Mouse (Mus musculus) bone marrow, adult 2 months (tissue): ENCODE measurements around the gene Fgl2. TPM values are rescaled to one million over a fixed set of nuclear protein-coding genes. Genes with fewer than 3 reads are reported as not detected.

Source experiments
- H3K27ac ChIP-seq: fragments of 200-500 bp; 2 replicates; pipeline ENCODE4 v1.5.1; 2012; ENCODE audit warnings: low read depth, mild to moderate bottlenecking, control low read depth, inconsistent platforms, low read length; ENCODE audit not compliant: control insufficient read depth, poor library complexity, insufficient read depth
- H3K4me1 ChIP-seq: fragments of 200-500 bp; 2 replicates; pipeline ENCODE4 v1.6.1; 2011; ENCODE audit warnings: low read length; ENCODE audit not compliant: control insufficient read depth, insufficient read depth
- H3K4me3 ChIP-seq: fragments of 200-500 bp; replicated peaks from 2 replicates; pipeline ENCODE3; 2011; ENCODE audit warnings: mild to moderate bottlenecking, low read depth, low read length, control low read depth; ENCODE audit not compliant: control insufficient read depth
- CTCF ChIP-seq: fragments of 200-500 bp; IDR thresholded peaks from 2 replicates; pipeline ENCODE4 v1.5.1; 2011; ENCODE audit warnings: low read length, control low read depth; ENCODE audit not compliant: control insufficient read depth, insufficient read depth
- POLR2A ChIP-seq: fragments of 200-500 bp; IDR thresholded peaks from 2 replicates; pipeline ENCODE4 v1.6.1; 2011; ENCODE audit warnings: low read depth, mild to moderate bottlenecking, control low read depth, low read length, borderline replicate concordance; ENCODE audit not compliant: control insufficient read depth
- WGBS: fragments of 180-500 bp; shearing (Covaris S2); methylation state at CpG from one replicate; pipeline ENCODE4 v1.1.7; 2018; 5-methylcytosine and 5-hydroxymethylcytosine counted together
- polyA plus RNA-seq: library from polyadenylated mRNA; stranded (reverse); fragments of >200 nt; gene quantifications from 2 replicates; pipeline ENCODE4 v1.2.4, GENCODE M21; 2011; ENCODE audit warnings: low replicate concordance; ENCODE audit not compliant: missing spikeins, insufficient read depth, insufficient read length

Fgl2 gene
- polyA plus RNA-seq, 1 experiment: 5.3 TPM

GRCm38 (mm10) chr5:21351678-21352077 is 20.8 kb upstream of the Fgl2 start:
- H3K4me1 ChIP-seq: peaks cover 1% of the 10 kb centered on the region; the same call in 1 of the 2 replicates

GRCm38 (mm10) chr5:21358648-21359047 is 13.8 kb upstream of the Fgl2 start:
- Histone ChIP-seq H3K4me1 (peaks cover 1% of the 10 kb centered on the region; the same call in 1 of the 2 replicates), H3K4me3 (no peak overlapping the region), H3K27ac (no peak overlapping the region)
- WGBS: 74% methylated on average over 3 of the region's 3 CpGs
- no peak for TF ChIP-seq CTCF
- TF ChIP-seq POLR2A: no peak

More at GRCm38 (mm10) chr5:21351678-21352077, 20.8 kb upstream of the Fgl2 start:
- TF ChIP-seq POLR2A (no peak), CTCF (no peak)
- Histone ChIP-seq H3K27ac (no peak overlapping the region), H3K4me3 (no peak overlapping the region)

DNA sequence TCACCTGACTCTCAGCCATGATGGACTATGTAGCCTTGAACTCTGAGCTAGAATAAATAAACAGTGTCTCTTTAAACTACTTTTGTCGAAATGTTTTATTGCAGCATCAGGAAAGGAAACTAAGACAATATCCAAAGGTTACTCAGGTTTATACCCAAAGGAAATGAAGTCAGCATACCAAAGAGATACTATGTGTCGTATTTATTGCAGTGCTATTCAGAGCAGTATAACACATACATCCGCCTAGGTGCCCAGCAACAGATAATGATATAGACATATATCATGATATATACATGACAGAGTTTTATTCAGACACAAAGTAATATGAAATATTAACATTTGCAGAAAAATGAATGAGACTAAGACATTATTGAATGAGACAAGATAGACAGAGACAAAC is 9.1 kb upstream of the Fgl2 start:
- Histone ChIP-seq H3K4me3 (no peak overlapping the region), H3K27ac (no peak overlapping the region), H3K4me1 (peaks cover 1% of the 10 kb centered on the region; the same call in 1 of the 2 replicates)
- TF ChIP-seq POLR2A (no peak), CTCF (no peak)
- WGBS: 78% methylated on average over 3 of the region's 3 CpGs

DNA sequence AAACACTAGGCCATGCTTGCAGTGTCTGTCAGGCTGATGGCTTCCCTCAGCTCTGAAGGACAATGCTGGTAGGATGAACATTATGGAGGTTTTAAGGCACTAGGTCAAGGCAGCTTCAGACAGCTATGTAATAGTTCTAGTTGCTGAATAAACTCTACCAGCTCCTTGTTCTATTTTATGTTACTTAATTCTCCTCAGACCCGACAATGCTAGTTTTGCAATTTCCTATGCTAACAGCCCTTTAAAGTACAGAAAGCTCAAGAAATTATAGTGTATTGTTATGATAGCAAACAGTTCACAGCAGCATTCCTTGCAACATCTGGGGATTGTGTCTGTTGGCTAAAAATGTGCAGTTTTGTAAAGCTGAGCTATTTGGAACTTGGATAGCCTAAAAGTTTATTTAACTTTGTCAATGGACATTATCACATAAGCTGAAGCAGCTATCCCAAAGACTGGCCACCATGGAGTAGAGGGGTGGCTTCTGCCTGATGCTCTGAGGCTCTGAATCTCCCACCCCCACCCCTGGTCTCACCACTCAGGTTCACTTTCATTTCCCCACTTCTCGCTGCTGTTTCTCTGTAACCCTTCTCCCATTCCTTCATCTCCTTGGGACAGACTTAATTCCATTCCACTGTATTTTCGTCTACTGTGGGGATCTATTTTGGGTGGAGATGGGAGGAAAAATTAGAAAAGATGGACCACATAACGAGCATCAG is 5.9 kb upstream of the Fgl2 start:
- Histone ChIP-seq H3K27ac (peak overlapping the region; percentile 34; the same call in 1 of the 2 replicates), H3K4me3 (no peak overlapping the region), H3K4me1 (peaks cover 1% of the 10 kb centered on the region; the same call in 1 of the 2 replicates)
- TF ChIP-seq CTCF (no peak), POLR2A (no peak)
- WGBS: 27% methylated on average over 4 of the region's 4 CpGs

DNA sequence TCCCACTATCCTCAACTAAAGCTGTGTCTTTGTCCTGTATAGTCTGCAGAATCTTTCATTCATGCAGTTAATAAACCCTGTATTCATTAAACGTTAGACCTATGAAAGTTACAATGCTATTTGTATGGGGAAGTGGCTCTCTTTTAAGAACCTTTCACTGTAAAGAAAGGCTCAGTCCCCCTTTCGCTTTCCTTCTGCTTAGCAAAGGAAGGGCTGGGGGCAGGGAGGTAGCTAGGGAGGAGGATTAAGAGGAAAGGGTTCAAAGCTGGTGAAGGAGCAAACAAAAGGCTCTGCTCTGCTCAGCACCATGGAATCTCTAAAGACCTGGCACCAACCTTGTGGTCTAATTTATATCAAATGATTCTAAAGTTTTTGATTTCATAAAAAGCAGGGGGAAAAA is 4.9 kb upstream of the Fgl2 start:
- Histone ChIP-seq H3K27ac (no peak overlapping the region), H3K4me1 (peaks cover 1% of the 10 kb centered on the region; the same call in 1 of the 2 replicates), H3K4me3 (no peak overlapping the region)
- TF ChIP-seq CTCF: no peak
- TF ChIP-seq POLR2A: no peak
- WGBS: 5% methylated on average over 2 of the region's 2 CpGs

DNA sequence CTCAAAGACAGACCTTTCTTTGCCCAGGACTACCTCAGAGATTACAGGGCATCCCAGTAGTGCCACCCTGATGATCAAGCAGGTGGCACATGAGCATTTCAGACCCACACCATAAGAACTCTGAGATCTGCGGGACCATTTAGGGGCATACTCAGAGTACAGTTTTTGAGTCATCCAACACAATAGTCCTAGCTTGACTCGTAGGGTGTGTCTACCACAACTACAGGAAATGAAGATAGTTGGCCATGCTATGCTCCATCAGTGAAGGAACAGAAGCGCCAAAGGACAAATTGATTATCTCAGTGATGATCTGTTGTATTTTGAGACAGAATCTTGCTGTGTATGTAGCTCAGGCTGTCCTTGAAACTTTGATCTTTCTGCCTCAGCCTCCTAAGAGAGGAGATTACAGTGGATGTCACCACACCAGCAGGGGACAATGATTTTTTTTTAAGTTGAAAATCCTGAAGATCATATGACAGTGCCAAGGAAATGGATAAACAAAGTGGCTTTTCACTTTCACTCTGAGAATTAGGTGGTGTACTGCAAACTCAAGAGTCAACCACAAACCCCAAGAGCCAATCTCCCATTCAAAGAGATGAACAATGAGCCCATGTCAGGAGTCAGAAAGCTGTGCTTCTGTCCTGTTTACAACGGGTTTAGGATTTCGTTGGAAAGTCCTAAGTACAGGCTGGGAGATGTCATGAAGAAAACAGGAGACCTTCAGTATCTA is 2.1 kb upstream of the Fgl2 start:
- no peak overlapping the region for H3K4me3 ChIP-seq
- TF ChIP-seq POLR2A (no peak), CTCF (no peak)
- H3K27ac ChIP-seq: no peak overlapping the region
- WGBS: 74% methylated on average over 5 of the region's 5 CpGs
- H3K4me1 ChIP-seq: peaks cover 2% of the 10 kb centered on the region; the same call in 1 of the 2 replicates

DNA sequence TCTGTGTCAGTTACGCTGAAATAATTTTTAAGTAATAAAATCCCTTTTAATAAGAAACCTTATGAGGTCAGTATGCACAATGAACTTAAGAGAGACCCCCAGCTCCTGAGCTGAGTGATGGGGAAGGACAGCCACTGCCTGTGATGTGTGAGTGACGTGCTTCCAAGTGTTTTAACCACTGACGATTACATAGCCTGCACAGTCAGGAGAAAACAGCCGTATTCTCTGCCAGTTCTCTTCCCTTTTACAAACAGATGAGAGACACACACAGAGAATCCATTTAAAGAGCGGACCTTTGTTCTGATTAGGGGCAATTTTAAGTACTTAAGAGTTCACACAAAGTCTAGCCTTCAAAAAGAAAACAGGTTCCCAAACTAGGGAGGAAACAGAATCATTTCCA is 522 bp upstream of the Fgl2 start:
- WGBS: 41% methylated on average over 5 of the region's 5 CpGs
- TF ChIP-seq POLR2A (no peak), CTCF (no peak)
- Histone ChIP-seq H3K4me3 (no peak overlapping the region), H3K27ac (no peak overlapping the region), H3K4me1 (peaks cover 1% of the 10 kb centered on the region; the same call in 1 of the 2 replicates)

DNA sequence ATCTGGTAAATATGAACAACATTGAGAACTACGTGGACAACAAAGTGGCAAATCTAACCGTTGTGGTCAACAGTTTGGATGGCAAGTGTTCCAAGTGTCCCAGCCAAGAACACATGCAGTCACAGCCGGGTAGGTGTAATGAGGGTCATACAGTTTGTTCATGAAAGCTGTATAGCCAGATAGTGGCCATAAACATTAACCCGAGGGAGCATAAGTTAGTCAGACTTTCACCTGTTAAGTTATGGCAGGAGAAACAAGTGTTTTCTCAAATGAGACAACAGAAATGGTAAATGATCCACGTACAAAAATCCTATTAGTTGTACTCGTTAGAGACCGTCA is 707 bp downstream of the Fgl2 start:
- H3K27ac ChIP-seq: no peak overlapping the region
- TF ChIP-seq CTCF: no peak
- TF ChIP-seq POLR2A: no peak
- WGBS: 23% methylated on average over 7 of the region's 7 CpGs
- H3K4me1 ChIP-seq: peaks cover 1% of the 10 kb centered on the region; the same call in 1 of the 2 replicates
- H3K4me3 ChIP-seq: peak overlapping the region; percentile 86

DNA sequence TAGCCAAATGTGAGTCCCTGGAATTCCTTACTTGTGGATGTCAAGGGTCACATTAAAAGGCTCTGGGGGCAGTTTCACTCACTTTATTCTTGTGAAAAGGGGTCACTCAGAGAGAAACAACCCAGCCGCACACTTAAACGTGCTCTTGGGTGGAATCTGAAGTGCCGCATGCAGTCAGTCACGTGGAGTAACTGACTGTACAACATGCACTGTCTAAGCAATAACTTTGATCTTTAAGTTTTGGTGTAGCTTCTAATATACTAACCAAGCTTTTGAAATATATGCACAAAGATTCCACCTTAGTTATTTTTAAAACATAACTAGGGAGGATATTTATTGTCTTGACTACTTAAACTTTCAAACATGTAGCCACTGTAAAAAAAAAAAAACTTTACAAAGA is 4.5 kb downstream of the Fgl2 start:
- WGBS: 87% methylated on average over 4 of the region's 4 CpGs
- TF ChIP-seq CTCF: no peak
- no peak for TF ChIP-seq POLR2A

More for the DNA sequence above, 4.5 kb downstream of the Fgl2 start:
- Histone ChIP-seq H3K4me3 (no peak overlapping the region), H3K27ac (no peak overlapping the region), H3K4me1 (peaks cover 1% of the 10 kb centered on the region; the same call in 1 of the 2 replicates)
